Mouse (Mus musculus): ENCODE measurements around the gene Timm10. TPM values are rescaled to one million over a fixed set of nuclear protein-coding genes. Genes with fewer than 3 reads are reported as not detected.

The Timm10 gene
- polyA plus RNA-seq, 1 experiment = 0.99 TPM

GRCm38 (mm10) chr2:84810526-84810885, 16.3 kb upstream of the Timm10 start:
- Histone ChIP-seq H3K4me3 (replicated peaks) (peak overlapping the region; percentile 23), H3K4me1 (ENCODE audit: control insufficient read depth) (peaks cover 94% of the 10 kb centered on the region), H3K27me3 (ENCODE audit: control insufficient read depth) (peaks cover 7% of the 10 kb centered on the region), H3K9me3 (ENCODE audit: control insufficient read depth, low read length) (peaks cover 21% of the 10 kb centered on the region), H3K36me3 (ENCODE audit: control insufficient read depth) (peaks cover 93% of the 10 kb centered on the region)
- TF ChIP-seq TAL1 (IDR thresholded peaks at IDR 0.05; ENCODE audit: low read length) (no peak), GATA1 (IDR thresholded peaks at IDR 0.05; ENCODE audit: low read length) (no peak)

GRCm38 (mm10) chr2:84810886-84811577, 15.8 kb upstream of the Timm10 start:
- H3K9me3 ChIP-seq (ENCODE audit: control insufficient read depth, low read length) = peaks cover 21% of the 10 kb centered on the region
- peaks cover 93% of the 10 kb centered on the region for H3K36me3 ChIP-seq (ENCODE audit: control insufficient read depth)
- peaks cover 13% of the 10 kb centered on the region for H3K27me3 ChIP-seq (ENCODE audit: control insufficient read depth)
- H3K4me3 ChIP-seq (replicated peaks) = peak overlapping the region; percentile 55
- peaks cover 94% of the 10 kb centered on the region for H3K4me1 ChIP-seq (ENCODE audit: control insufficient read depth)
- TF ChIP-seq TAL1 (IDR thresholded peaks at IDR 0.05; ENCODE audit: low read length) = no peak
- no peak for TF ChIP-seq GATA1 (IDR thresholded peaks at IDR 0.05; ENCODE audit: low read length)

GRCm38 (mm10) chr2:84811880-84812279, 14.9 kb upstream of the Timm10 start:
- peak overlapping the region; percentile 55 for H3K4me3 ChIP-seq (replicated peaks)
- H3K9me3 ChIP-seq (ENCODE audit: control insufficient read depth, low read length) = peaks cover 21% of the 10 kb centered on the region
- TF ChIP-seq TAL1 (IDR thresholded peaks at IDR 0.05; ENCODE audit: low read length) = peak; percentile 99
- peak; percentile 99 for TF ChIP-seq GATA1 (IDR thresholded peaks at IDR 0.05; ENCODE audit: low read length)
- H3K4me1 ChIP-seq (ENCODE audit: control insufficient read depth) = peaks cover 92% of the 10 kb centered on the region
- peaks cover 87% of the 10 kb centered on the region for H3K36me3 ChIP-seq (ENCODE audit: control insufficient read depth)
- peaks cover 21% of the 10 kb centered on the region for H3K27me3 ChIP-seq (ENCODE audit: control insufficient read depth)

GRCm38 (mm10) chr2:84812676-84813075, 14.1 kb upstream of the Timm10 start:
- Histone ChIP-seq H3K36me3 (ENCODE audit: control insufficient read depth) (peaks cover 79% of the 10 kb centered on the region), H3K4me3 (replicated peaks) (peak overlapping the region; percentile 55), H3K9me3 (ENCODE audit: control insufficient read depth, low read length) (peaks cover 21% of the 10 kb centered on the region), H3K27me3 (ENCODE audit: control insufficient read depth) (peaks cover 29% of the 10 kb centered on the region), H3K4me1 (ENCODE audit: control insufficient read depth) (peaks cover 92% of the 10 kb centered on the region)
- TF ChIP-seq GATA1 (IDR thresholded peaks at IDR 0.05; ENCODE audit: low read length) (no peak), TAL1 (IDR thresholded peaks at IDR 0.05; ENCODE audit: low read length) (no peak)

- peaks cover 98% of the 10 kb centered on the region for H3K27me3 ChIP-seq (ENCODE audit: control insufficient read depth)
- H3K4me1 ChIP-seq (ENCODE audit: control insufficient read depth) = peaks cover 61% of the 10 kb centered on the region
- peaks cover 13% of the 10 kb centered on the region for H3K36me3 ChIP-seq (ENCODE audit: control insufficient read depth)
- H3K4me3 ChIP-seq (replicated peaks) = no peak overlapping the region
- H3K9me3 ChIP-seq (ENCODE audit: control insufficient read depth, low read length) = peaks cover 7% of the 10 kb centered on the region
- TF ChIP-seq TAL1 (IDR thresholded peaks at IDR 0.05; ENCODE audit: low read length) = no peak
- no peak for TF ChIP-seq GATA1 (IDR thresholded peaks at IDR 0.05; ENCODE audit: low read length)
Measured at GRCm38 (mm10) chr2:84819861-84820260, 6.9 kb upstream of the Timm10 start.

- Histone ChIP-seq H3K36me3 (ENCODE audit: control insufficient read depth) (no peaks in the 10 kb centered on the region; the same call in 1 of the 2 replicates), H3K4me3 (replicated peaks) (no peak within 1 kb of the TSS), H3K4me1 (ENCODE audit: control insufficient read depth) (peaks cover 62% of the 10 kb centered on the region), H3K9me3 (ENCODE audit: control insufficient read depth, low read length) (peaks cover 7% of the 10 kb centered on the region), H3K27me3 (ENCODE audit: control insufficient read depth) (peaks cover 78% of the 10 kb centered on the region)
- TF ChIP-seq GATA1 (IDR thresholded peaks at IDR 0.05; ENCODE audit: low read length) = no peak
- no peak for TF ChIP-seq TAL1 (IDR thresholded peaks at IDR 0.05; ENCODE audit: low read length)
Measured at GRCm38 (mm10) chr2:84822552-84822951, 4.2 kb upstream of the Timm10 start, which contains the start of gene Smtnl1. TSS of gene Smtnl1 (minus strand) at chr2:84822652.

GRCm38 (mm10) chr2:84823237-84823636, 3.6 kb upstream of the Timm10 start:
- no peak for TF ChIP-seq GATA1 (IDR thresholded peaks at IDR 0.05; ENCODE audit: low read length)
- TF ChIP-seq TAL1 (IDR thresholded peaks at IDR 0.05; ENCODE audit: low read length) = no peak
- Histone ChIP-seq H3K36me3 (ENCODE audit: control insufficient read depth) (peaks cover 3% of the 10 kb centered on the region), H3K27me3 (ENCODE audit: control insufficient read depth) (peaks cover 72% of the 10 kb centered on the region), H3K4me3 (replicated peaks) (no peak overlapping the region), H3K4me1 (ENCODE audit: control insufficient read depth) (peaks cover 62% of the 10 kb centered on the region), H3K9me3 (ENCODE audit: control insufficient read depth, low read length) (peaks cover under 1% of the 10 kb centered on the region)

- Histone ChIP-seq H3K9me3 (ENCODE audit: control insufficient read depth, low read length) (peaks cover 4% of the 10 kb centered on the region), H3K4me3 (replicated peaks) (peak overlapping the region; percentile 88), H3K36me3 (ENCODE audit: control insufficient read depth) (peaks cover 40% of the 10 kb centered on the region), H3K4me1 (ENCODE audit: control insufficient read depth) (peaks cover 78% of the 10 kb centered on the region), H3K27me3 (ENCODE audit: control insufficient read depth) (peaks cover 30% of the 10 kb centered on the region)
- no peak for TF ChIP-seq TAL1 (IDR thresholded peaks at IDR 0.05; ENCODE audit: low read length)
- peak; percentile 46 for TF ChIP-seq GATA1 (IDR thresholded peaks at IDR 0.05; ENCODE audit: low read length)
Measured at GRCm38 (mm10) chr2:84827283-84827920, 605 bp downstream of the Timm10 start.

- no peak for TF ChIP-seq GATA1 (IDR thresholded peaks at IDR 0.05; ENCODE audit: low read length)
- TF ChIP-seq TAL1 (IDR thresholded peaks at IDR 0.05; ENCODE audit: low read length) = no peak
- Histone ChIP-seq H3K4me3 (replicated peaks) (no peak overlapping the region), H3K36me3 (ENCODE audit: control insufficient read depth) (peaks cover 42% of the 10 kb centered on the region), H3K4me1 (ENCODE audit: control insufficient read depth) (peaks cover 64% of the 10 kb centered on the region), H3K9me3 (ENCODE audit: control insufficient read depth, low read length) (peaks cover 6% of the 10 kb centered on the region), H3K27me3 (ENCODE audit: control insufficient read depth) (peaks cover 10% of the 10 kb centered on the region)
Measured at GRCm38 (mm10) chr2:84831666-84832391, 5.0 kb downstream of the Timm10 start.

Data from erythroblast, embryonic 14.5 days (primary cell).